Mouse (Mus musculus) cortical plate, adult 2 months (tissue): ENCODE data around the gene Kcna5.

Experiments
- CTCF ChIP-seq: fragments of 200-500 bp; IDR thresholded peaks from 2 replicates; pipeline ENCODE4 v1.5.1; 2011; ENCODE audit warnings: mild to moderate bottlenecking, control low read depth, low read length; ENCODE audit not compliant: insufficient read depth; ENCODE audit errors: extremely low read depth
- POLR2A ChIP-seq: fragments of 200-500 bp; IDR thresholded peaks from 2 replicates; pipeline ENCODE4 v1.6.1; 2011; ENCODE audit warnings: mild to moderate bottlenecking, low read length, control low read depth; ENCODE audit not compliant: insufficient read depth; ENCODE audit errors: extremely low read depth

- no peak for TF ChIP-seq CTCF
- no peak for TF ChIP-seq POLR2A
Observed at GRCm38 (mm10) chr6:126535911-126536270, 679 bp upstream of the Kcna5 start.
